Mouse (Mus musculus): ENCODE measurements around the gene 1700016D06Rik.
"Not testable (repeated sequence)": the region's sequence is repeated elsewhere in the genome, so short reads cannot be mapped to it uniquely, and the experiment has no call there.

The 1700016D06Rik gene

GRCm38 (mm10) chr8:11701428-11701827 lies 565 bp upstream of the 1700016D06Rik start:
- DNase-seq (ENCODE audit: low spot score in 2 of 2): no peak

GRCm38 (mm10) chr8:11700060-11701032 lies 517 bp downstream of the 1700016D06Rik start:
- DNase-seq (ENCODE audit: low spot score in 2 of 2): peak; percentile 64 to 71

GRCm38 (mm10) chr8:11699442-11700001 lies 1.3 kb downstream of the 1700016D06Rik start:
- no peak for DNase-seq (ENCODE audit: low spot score in 2 of 2)

GRCm38 (mm10) chr8:11697467-11697866 lies 3.4 kb downstream of the 1700016D06Rik start:
- no peak for DNase-seq (ENCODE audit: low spot score in 2 of 2)

GRCm38 (mm10) chr8:11696176-11696575 lies 4.7 kb downstream of the 1700016D06Rik start:
- DNase-seq (ENCODE audit: low spot score in 2 of 2): no peak

- no peak for DNase-seq (ENCODE audit: low spot score in 2 of 2)
These were observed 6.9 kb downstream of the 1700016D06Rik start for GRCm38 (mm10) chr8:11693972-11694371.

GRCm38 (mm10) chr8:11692455-11692854 lies 8.4 kb downstream of the 1700016D06Rik start:
- DNase-seq (ENCODE audit: low spot score in 2 of 2): no peak

- no peak for DNase-seq (ENCODE audit: low spot score in 2 of 2)
These were observed 9.1 kb downstream of the 1700016D06Rik start for GRCm38 (mm10) chr8:11691761-11692160.

GRCm38 (mm10) chr8:11691284-11691683 lies 9.6 kb downstream of the 1700016D06Rik start:
- peak in 1 of 2 experiments; percentile 16 for DNase-seq (ENCODE audit: low spot score in 2 of 2)

GRCm38 (mm10) chr8:11689945-11690344 lies 10.9 kb downstream of the 1700016D06Rik start:
- no peak for DNase-seq (ENCODE audit: low spot score in 2 of 2)

GRCm38 (mm10) chr8:11687251-11687650 lies 13.6 kb downstream of the 1700016D06Rik start:
- no peak for DNase-seq (ENCODE audit: low spot score in 2 of 2)

GRCm38 (mm10) chr8:11684558-11684957 lies 16.3 kb downstream of the 1700016D06Rik start:
- no peak for DNase-seq (ENCODE audit: low spot score in 2 of 2)

GRCm38 (mm10) chr8:11668308-11668707 lies 32.6 kb downstream of the 1700016D06Rik start:
- DNase-seq (ENCODE audit: low spot score in 2 of 2): no peak

GRCm38 (mm10) chr8:11666023-11666716 lies 34.7 kb downstream of the 1700016D06Rik start:
- DNase-seq (ENCODE audit: low spot score in 2 of 2): not testable (repeated sequence)

GRCm38 (mm10) chr8:11661969-11662368 lies 38.9 kb downstream of the 1700016D06Rik start:
- no peak for DNase-seq (ENCODE audit: low spot score in 2 of 2)

- DNase-seq (ENCODE audit: low spot score in 2 of 2): no peak
These were observed 50.8 kb downstream of the 1700016D06Rik start for GRCm38 (mm10) chr8:11650021-11650420.

- no peak for DNase-seq (ENCODE audit: low spot score in 2 of 2)
These were observed 57.7 kb downstream of the 1700016D06Rik start for GRCm38 (mm10) chr8:11643123-11643522.

- DNase-seq (ENCODE audit: low spot score in 2 of 2): no peak
These were observed 60.3 kb downstream of the 1700016D06Rik start for GRCm38 (mm10) chr8:11640606-11641005.

- no peak for DNase-seq (ENCODE audit: low spot score in 2 of 2)
These were observed 63.3 kb downstream of the 1700016D06Rik start for GRCm38 (mm10) chr8:11637531-11637930.

- DNase-seq (ENCODE audit: low spot score in 2 of 2): peak; percentile 74 to 82
These were observed 64.4 kb downstream of the 1700016D06Rik start for GRCm38 (mm10) chr8:11636324-11637057.

- DNase-seq (ENCODE audit: low spot score in 2 of 2): peak; percentile 96 to 98
These were observed 65.2 kb downstream of the 1700016D06Rik start, which contains the start of gene Ankrd10 for GRCm38 (mm10) chr8:11635611-11636081. Ankrd10 (minus strand) TSS chr8:11635757.

Data from urinary bladder, adult 18-20 months (tissue).